Mouse (Mus musculus) kidney, embryonic 14.5 days (tissue): ENCODE results near the gene Piwil1. TPM values are rescaled to one million over a fixed set of nuclear protein-coding genes. Genes with fewer than 3 reads are reported as not detected.
A peak's percentile ranks its signal among the peaks of the same experiment; 100 is the strongest.

ENCODE experiments used
- ATAC-seq: fragments of 200-750 bp; cut with Nextera tagmentation; 2 replicates; pipeline ENCODE4 v1.8.0; 2017; ENCODE audit warnings: moderate number of reproducible peaks, mild to moderate bottlenecking, moderate TSS enrichment, moderate library complexity; ENCODE audit not compliant: low FRiP score, low TSS enrichment
- H3K27ac ChIP-seq: fragments of 300-500 bp; sonication (generic); 2 replicates; pipeline ENCODE4 v1.5.1; 2014; ENCODE audit warnings: low read depth, mild to moderate bottlenecking, low read length, moderate library complexity, mixed read lengths
- H3K27me3 ChIP-seq: fragments of 300-500 bp; sonication (generic); 2 replicates; pipeline ENCODE4 v1.6.1; 2014; ENCODE audit warnings: mild to moderate bottlenecking, low read length; ENCODE audit not compliant: control insufficient read depth, insufficient read depth
- H3K36me3 ChIP-seq: fragments of 300-500 bp; sonication (generic); 2 replicates; pipeline ENCODE4 v1.6.1; 2014; ENCODE audit warnings: low read length, mixed read lengths; ENCODE audit not compliant: control insufficient read depth, insufficient read depth
- H3K4me1 ChIP-seq: fragments of 300-500 bp; sonication (generic); 2 replicates; pipeline ENCODE4 v1.6.1; 2014; ENCODE audit warnings: low read length, mixed read lengths; ENCODE audit not compliant: control insufficient read depth, insufficient read depth
- H3K4me2 ChIP-seq: fragments of 300-500 bp; sonication (generic); replicated peaks from 2 replicates; pipeline ENCODE4 v1.6.1; 2014; ENCODE audit warnings: low read depth, mild to moderate bottlenecking, low read length
- H3K4me3 ChIP-seq: fragments of 300-500 bp; sonication (generic); 2 replicates; pipeline ENCODE4 v1.5.1; 2014; ENCODE audit warnings: mild to moderate bottlenecking, low read length
- H3K9ac ChIP-seq: fragments of 300-500 bp; sonication (generic); 2 replicates; pipeline ENCODE4 v1.6.1; 2014; ENCODE audit warnings: low read depth, mild to moderate bottlenecking, low read length, moderate library complexity
- H3K9me3 ChIP-seq: fragments of 300-500 bp; sonication (generic); 2 replicates; pipeline ENCODE4 v1.6.1; 2016; ENCODE audit warnings: low read length; ENCODE audit not compliant: control insufficient read depth
- WGBS: fragments of 180-500 bp; shearing (Covaris S2); extraction: QIAGEN DNeasy Blood & Tissue Kit; methylation state at CpG from one replicate; pipeline ENCODE4 v1.1.7; 2014; 5-methylcytosine and 5-hydroxymethylcytosine counted together
- polyA plus RNA-seq: library from polyadenylated mRNA; unstranded; fragments of >200 nt; fragmentation: Nextera tagmentation; extraction: Ambion mirVana; gene quantifications from 2 replicates; pipeline ENCODE4 v1.2.1, GENCODE M21; 2014

The Piwil1 gene
- polyA plus RNA-seq, 1 experiment from 2014 or later = not detected

DNA sequence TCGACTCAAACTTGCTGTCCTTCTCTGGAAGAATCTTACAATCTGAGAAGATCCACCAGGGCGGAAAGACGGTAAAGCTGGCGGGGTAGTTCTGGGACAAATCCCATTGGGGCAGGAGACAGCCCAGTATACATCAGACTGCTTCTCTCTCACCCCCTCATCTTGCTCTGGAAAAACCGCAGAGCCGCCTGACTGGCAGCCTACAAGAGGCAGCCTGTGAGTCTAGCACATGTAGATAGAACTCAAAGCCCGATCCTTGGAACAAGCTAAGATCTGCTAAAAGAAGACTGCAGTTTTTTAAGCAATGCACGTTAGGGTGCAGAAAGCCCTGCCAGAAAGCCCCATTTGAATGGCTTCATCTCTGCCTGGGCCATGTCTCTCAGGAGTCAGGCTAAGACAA lies 43.9 kb downstream of the Piwil1 start:
- Histone ChIP-seq H3K9ac (no peak overlapping the region), H3K9me3 (no peaks in the 10 kb centered on the region), H3K27me3 (no peaks in the 10 kb centered on the region), H3K27ac (no peak overlapping the region), H3K36me3 (no peaks in the 10 kb centered on the region), H3K4me1 (no peaks in the 10 kb centered on the region), H3K4me2 (no peak overlapping the region), H3K4me3 (no peak overlapping the region)
- 88% methylated on average over 8 of the region's 8 CpGs for WGBS
- ATAC-seq = no peak

DNA sequence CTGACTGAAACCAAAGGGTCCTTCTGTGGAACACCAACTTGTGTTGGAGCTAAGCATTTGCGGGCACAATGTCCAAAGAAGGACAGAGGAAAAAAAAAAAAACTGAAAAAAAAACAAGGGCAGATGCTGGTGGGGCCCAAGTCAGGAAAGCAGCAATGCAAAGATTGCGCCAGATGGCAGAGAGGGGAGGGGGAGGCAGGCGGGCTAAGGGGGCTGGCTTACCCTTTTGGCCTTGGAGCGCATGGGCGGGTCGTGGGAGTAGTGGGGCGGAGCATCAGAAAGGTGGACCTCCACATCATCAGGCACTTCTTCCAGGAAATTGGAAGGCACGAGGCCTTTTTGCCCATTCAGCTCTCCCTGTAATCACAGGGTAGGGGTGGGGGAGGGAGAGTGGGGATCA lies 58.8 kb downstream of the Piwil1 start:
- H3K4me3 ChIP-seq = no peak overlapping the region
- no peak overlapping the region for H3K27ac ChIP-seq
- H3K9me3 ChIP-seq = no peaks in the 10 kb centered on the region
- H3K27me3 ChIP-seq = no peaks in the 10 kb centered on the region
- peaks cover 4% of the 10 kb centered on the region; the same call in 1 of the 2 replicates for H3K4me1 ChIP-seq
- H3K36me3 ChIP-seq = no peaks in the 10 kb centered on the region
- 28% methylated on average over 8 of the region's 8 CpGs for WGBS
- H3K9ac ChIP-seq = no peak overlapping the region
- no peak overlapping the region for H3K4me2 ChIP-seq
- ATAC-seq = no peak

DNA sequence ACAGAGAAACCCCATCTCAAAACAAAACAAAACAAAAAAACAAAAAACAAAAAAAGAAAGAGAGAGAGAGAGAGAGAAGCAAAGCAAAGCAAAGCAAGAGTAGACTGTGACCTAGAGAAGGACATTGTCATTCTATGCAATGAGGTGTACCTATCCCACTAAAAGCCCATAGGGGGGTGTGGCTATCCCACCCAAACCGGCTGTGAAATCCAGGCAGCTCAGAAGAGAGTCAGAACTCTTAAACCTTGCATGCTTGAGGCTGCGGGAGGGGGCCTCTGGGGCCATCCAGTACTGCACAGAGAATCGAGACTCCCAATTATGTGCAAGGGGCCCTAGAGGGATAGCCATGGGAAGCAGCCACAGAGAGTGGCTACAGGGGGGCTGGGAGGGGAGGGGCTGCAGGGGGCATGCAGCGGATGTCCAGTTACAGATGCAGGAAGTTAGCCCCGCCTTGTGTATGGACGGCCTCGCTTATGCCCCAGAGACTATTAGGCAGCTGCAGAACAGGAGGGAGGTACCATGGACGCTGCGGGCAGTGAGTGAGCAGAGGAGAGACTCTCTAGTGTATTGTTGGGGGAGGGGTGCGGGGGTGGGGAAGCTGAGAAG lies 66.8 kb downstream of the Piwil1 start:
- Histone ChIP-seq H3K4me2 (peak overlapping the region; percentile 34), H3K4me1 (0 out of 2 replicates have a peak, but pooled peaks cover 3% of the 10 kb centered on the region), H3K9ac (peak overlapping the region; percentile 18; the same call in 1 of the 2 replicates), H3K36me3 (no peaks in the 10 kb centered on the region), H3K9me3 (no peaks in the 10 kb centered on the region), H3K4me3 (peak overlapping the region; percentile 17; the same call in 1 of the 2 replicates), H3K27me3 (no peaks in the 10 kb centered on the region), H3K27ac (no peak overlapping the region)
- peak; percentile 89 for ATAC-seq
- 8% methylated on average over 10 of the region's 10 CpGs for WGBS

DNA sequence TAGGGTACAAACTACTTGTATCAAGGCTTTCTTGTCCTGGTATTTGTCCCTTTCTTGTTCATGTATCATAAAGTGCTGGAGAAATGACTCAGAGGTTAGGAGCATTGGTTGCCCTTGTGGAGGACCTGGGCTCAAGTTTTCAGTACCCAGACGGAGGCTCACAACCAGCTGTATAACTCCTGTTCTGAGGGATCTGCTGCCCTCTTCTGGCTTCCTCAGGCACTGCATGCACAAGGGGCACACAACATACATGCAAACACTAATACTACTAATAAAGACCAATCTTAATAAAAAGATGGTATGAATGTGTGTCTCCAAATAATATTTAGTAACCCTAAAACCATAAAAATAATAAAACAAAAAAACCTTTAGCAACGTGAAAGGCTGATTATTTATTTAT lies 74.1 kb downstream of the Piwil1 start:
- 73% methylated on average over 2 of the region's 2 CpGs for WGBS
- H3K36me3 ChIP-seq = no peaks in the 10 kb centered on the region
- H3K9ac ChIP-seq = no peak overlapping the region
- 0 out of 2 replicates have a peak, but pooled peaks cover 2% of the 10 kb centered on the region for H3K9me3 ChIP-seq
- no peak overlapping the region for H3K27ac ChIP-seq
- H3K4me2 ChIP-seq = no peak overlapping the region
- H3K27me3 ChIP-seq = no peaks in the 10 kb centered on the region
- no peak overlapping the region for H3K4me3 ChIP-seq
- ATAC-seq = no peak
- H3K4me1 ChIP-seq = no peaks in the 10 kb centered on the region

DNA sequence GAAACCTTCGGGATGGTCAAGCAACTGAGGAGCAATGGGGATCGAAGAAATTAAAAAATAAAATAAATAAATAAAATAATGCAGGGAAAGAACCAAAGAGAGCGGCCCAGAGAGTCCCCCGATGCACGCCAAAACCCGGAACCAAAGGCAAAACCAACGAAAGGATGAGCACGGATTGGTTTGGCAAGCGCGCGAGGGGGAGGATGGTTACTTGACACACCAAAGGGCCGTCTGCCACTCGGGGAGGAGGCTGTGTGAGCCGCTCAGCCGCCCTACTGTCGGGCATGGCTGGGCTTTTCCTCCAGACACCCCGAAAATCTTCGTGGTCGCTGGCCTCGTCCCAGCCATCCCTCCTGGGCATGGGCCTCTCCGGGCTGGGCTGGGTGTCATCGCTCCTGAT lies 79.3 kb downstream of the Piwil1 start:
- Histone ChIP-seq H3K27ac (no peak overlapping the region), H3K9ac (no peak overlapping the region), H3K9me3 (0 out of 2 replicates have a peak, but pooled peaks cover 2% of the 10 kb centered on the region), H3K36me3 (no peaks in the 10 kb centered on the region), H3K4me2 (no peak overlapping the region; the same call in 1 of the 2 replicates), H3K27me3 (no peaks in the 10 kb centered on the region), H3K4me3 (no peak overlapping the region), H3K4me1 (no peaks in the 10 kb centered on the region)
- WGBS = 71% methylated on average over 22 of the region's 22 CpGs
- no peak for ATAC-seq

DNA sequence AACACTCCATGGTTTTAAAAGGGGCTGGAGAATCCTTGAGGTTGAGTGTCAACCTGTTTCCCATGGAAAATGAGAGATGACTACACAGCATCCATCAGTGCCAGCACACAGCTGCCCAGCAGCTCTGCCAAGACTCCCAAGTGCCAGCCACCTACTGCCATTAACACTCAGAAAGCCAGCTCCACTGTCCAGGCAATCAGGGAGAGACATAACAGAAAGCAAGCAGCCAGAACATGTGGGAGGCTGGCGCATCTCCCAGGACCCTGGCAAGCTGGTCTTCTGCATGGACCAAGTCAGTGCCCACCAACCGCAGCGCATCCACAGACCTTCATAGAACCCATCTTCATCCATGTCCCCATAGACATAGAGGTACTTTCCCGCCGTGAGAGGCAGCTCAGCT lies 98.3 kb downstream of the Piwil1 start:
- Histone ChIP-seq H3K9ac (no peak overlapping the region), H3K36me3 (no peaks in the 10 kb centered on the region), H3K27ac (no peak overlapping the region), H3K4me3 (no peak overlapping the region), H3K9me3 (no peaks in the 10 kb centered on the region), H3K4me1 (no peaks in the 10 kb centered on the region), H3K4me2 (no peak overlapping the region), H3K27me3 (no peaks in the 10 kb centered on the region)
- 90% methylated on average over 5 of the region's 5 CpGs for WGBS
- no peak for ATAC-seq

Other genes starting within 250 kb of the Piwil1 start
- gene Fzd10, start 101.7 kb upstream of the Piwil1 start, polyA plus RNA-seq = 3.4 and 3.9 TPM in 2 replicates